Mouse (Mus musculus) cerebellum, postnatal 4 days (tissue): Measurements from ENCODE around the gene Nck2.

Source experiments
- DNase-seq, 2 experiments: peaks; one replicate each; pipeline ENCODE4 v3.0.0; 2022; ENCODE audit warnings: low spot score in 2 of 2, mixed read lengths in 1 of 2

Gene Nck2

DNA sequence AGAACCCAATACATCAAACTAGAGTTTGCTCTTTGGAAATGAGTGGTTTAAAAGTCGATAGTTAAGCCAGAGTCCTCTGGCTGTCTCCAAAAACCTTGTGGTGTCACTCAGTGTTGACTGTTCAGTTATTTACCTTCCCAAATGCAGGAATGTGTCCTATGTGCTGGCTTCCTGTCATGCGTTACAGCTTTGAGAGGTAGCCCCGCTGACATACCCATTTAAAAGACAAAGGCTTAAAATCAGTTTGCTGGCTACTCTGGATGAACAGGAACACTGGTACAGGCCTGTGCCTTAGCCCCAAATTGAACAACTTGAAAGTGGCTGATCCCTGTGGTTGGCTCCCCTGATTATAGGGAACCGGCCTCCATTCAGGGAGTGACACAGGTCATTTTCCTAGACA is 126.7 kb downstream of the Nck2 start:
- no peak for DNase-seq

DNA sequence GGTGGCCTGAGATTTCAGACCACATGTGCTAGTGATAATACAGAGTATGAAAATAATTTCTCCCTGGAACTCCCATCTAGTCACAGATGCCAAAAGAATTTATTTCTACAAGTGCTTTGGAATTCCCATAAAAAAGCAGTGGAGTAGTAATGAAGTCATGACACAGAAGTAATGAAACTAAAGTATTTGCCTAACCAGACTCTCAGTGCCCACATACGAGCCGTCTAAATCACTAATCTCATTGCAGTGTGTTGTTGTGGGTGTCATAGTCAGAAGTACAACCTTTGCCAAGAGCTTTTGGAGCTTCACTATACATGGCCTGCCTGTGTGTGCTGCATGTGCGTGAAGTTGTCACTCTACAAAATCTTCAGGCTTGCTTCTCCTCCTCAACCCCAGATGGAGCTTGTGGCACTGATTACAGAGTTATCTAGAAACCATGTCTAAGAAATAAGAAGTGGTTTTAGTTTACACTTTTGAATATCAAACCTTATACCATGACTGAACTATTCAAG is 130.5 kb downstream of the Nck2 start:
- no peak for DNase-seq

GRCm38 (mm10) chr1:43577371-43577770 is 133.0 kb downstream of the Nck2 start:
- no peak for DNase-seq

- no peak for DNase-seq
These were observed 139.2 kb downstream of the Nck2 start for GRCm38 (mm10) chr1:43583564-43583963.

DNA sequence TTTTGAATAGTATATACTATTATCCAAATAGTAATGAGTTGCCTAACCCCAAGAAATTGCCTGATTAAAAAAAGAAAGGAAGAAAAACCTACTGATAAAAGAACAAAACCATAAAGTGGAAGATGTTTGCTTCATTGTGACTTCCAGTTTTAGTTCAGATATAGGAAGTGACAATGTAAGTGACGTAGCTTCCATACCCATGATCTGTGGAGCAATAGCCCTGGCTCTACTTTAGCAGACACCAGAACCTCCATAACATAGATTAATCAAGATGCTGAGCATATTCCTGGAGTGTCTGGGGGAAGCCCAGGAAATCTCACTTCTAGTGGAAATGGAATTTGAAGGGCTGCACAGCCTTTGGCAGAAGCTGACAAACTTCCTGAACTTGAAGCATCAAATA is 144.6 kb downstream of the Nck2 start:
- DNase-seq: no peak

DNA sequence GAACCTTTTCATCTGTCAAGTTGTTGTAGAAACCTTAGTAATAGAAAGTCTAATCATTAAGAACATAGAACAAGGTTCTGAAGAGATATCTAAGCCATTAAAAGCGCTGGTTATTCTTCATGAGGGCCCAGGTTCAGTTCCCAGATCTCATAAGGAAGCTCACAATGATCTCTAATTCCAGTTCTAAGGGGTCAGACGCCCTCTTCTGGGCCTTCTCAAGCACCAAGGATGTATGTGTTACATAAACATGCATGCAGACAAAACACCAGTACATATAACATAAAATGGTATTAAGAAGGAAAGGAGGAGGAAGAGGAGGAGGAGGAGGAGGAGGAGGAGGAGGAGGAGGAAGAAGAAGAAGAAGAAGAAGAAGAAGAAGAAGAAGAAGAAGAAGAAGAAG is 145.5 kb downstream of the Nck2 start:
- no peak for DNase-seq

- no peak for DNase-seq
These were observed 146.3 kb downstream of the Nck2 start for GRCm38 (mm10) chr1:43590727-43591126.

GRCm38 (mm10) chr1:43593069-43593468 is 148.7 kb downstream of the Nck2 start:
- DNase-seq: no peak

GRCm38 (mm10) chr1:43594738-43595137 is 150.4 kb downstream of the Nck2 start:
- DNase-seq: no peak

- DNase-seq: no peak
These were observed 153.4 kb downstream of the Nck2 start for GRCm38 (mm10) chr1:43597731-43598130.

DNA sequence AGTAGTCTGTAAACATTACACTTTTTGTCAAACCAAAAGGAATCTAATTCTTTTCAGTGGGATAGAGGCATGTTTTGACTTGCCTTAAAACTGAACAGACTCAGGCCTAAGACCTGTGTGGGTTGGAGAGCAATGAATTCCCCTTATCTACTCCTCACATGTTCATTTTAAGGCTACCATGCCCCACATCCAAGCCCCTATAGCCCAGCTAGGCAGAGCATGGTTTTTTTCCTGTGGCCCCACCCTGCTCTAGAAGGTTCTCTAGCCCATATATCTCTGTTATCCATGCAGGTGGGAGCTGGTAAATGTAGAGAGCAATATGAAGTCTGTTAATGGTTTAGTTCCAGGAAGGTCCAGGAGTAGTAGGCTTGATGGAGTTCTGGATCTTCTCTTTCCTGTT is 155.1 kb downstream of the Nck2 start:
- DNase-seq: no peak

DNA sequence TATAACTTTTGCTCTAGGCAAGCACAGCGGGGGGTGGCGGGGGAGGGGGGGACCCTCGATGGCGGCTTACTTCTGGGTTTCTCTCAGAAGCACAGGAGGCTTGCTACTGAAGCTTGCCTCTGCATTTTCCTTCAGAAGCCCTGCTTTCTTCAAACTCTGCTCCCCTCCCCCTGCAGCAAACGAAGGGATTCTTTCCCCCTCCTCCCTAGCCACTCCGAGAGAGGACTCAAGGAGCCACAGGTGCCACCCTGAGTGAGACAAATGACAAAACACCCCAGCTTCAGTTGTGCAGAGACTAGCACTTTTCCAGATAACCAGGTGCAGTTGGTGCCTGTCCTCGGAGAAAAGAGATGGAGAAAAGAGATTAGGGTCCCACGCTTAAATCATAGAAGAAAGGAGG is 156.7 kb downstream of the Nck2 start:
- DNase-seq: no peak

DNA sequence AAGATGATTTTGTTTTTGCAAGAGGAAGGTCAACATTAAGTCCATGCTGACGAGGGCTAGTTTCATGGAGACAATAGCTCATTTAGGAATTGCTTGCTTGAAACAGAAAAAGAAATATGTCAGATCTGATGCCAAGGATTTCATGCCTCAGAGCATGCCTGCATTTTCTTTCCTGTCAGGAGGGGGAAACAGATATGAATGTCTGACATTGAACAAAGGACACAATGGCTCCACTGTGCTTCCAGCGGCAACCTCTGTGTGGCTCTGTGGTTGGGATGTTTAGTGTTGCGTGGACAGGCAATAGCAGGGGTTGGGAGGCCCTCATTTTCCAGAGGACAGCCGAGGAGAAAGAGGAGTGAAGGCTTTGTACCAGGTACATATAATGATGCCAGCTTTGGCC is 171.6 kb downstream of the Nck2 start:
- no peak for DNase-seq
